Mouse (Mus musculus): ENCODE data around the gene Sema3f. TPM values are rescaled to one million over a fixed set of nuclear protein-coding genes. Genes with fewer than 3 reads are reported as not detected.

Gene Sema3f
- polyA plus RNA-seq, 1 experiment from 2014 or later: 16.4 TPM

DNA sequence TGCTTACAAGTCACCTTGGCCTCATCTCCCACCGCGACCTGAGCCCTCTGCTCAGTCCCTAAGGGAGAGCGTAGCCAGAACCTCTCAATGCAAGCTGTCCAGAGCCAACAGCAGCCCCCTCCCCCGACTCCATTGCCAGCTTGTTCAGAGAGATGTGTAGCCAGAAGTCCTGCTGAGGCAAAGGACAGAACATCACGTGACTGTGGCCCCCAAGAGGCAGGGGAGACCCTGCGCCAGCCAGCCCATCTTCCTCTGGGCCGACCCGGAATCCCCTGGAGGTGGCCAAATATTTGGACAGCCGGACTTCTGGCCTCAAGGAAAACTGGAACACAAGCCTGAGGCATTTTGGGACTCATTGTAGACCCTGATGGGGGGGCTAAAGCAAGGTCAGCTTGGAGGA is 46.8 kb downstream of the Sema3f start:
- Histone ChIP-seq H3K9me3 (no peaks in the 10 kb centered on the region), H3K27ac (peak overlapping the region; percentile 50), H3K4me1 (replicated peaks) (peaks cover 69% of the 10 kb centered on the region), H3K27me3 (ENCODE audit: insufficient read depth, poor library complexity, severe bottlenecking) (peaks cover 32% of the 10 kb centered on the region), H3K36me3 (no peaks in the 10 kb centered on the region), H3K4me3 (no peak overlapping the region)
- peak; percentile 35 for DNase-seq (ENCODE audit: low spot score)
- 42% methylated on average over 9 of the region's 9 CpGs for WGBS

DNA sequence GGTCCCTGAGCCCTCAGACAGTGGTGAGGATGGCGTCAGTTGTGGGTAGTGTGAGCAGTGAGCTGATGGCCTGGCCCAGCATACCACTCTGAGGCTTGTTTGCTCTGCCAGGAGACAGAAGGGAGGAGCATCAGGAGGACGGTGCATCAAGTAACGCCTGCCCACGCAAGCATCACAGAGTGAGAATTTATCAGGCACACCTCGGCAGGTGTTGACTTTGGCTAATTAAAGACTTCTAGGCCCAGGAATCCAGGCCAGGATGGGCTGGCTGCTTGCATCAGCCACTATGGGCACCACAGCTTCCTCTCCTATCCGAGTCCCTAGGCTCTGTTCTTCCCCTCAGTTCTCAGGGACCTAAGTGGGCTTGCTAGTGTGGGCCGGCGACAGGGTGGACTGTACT is 47.9 kb downstream of the Sema3f start:
- no peaks in the 10 kb centered on the region for H3K36me3 ChIP-seq
- WGBS: 88% methylated on average over 8 of the region's 8 CpGs
- no peak overlapping the region for H3K4me3 ChIP-seq
- H3K4me1 ChIP-seq (replicated peaks): peaks cover 67% of the 10 kb centered on the region
- H3K27ac ChIP-seq: peak overlapping the region; percentile 50; the same call in 1 of the 2 replicates
- H3K27me3 ChIP-seq (ENCODE audit: insufficient read depth, poor library complexity, severe bottlenecking): peaks cover 23% of the 10 kb centered on the region
- no peak for DNase-seq (ENCODE audit: low spot score)
- no peaks in the 10 kb centered on the region for H3K9me3 ChIP-seq

DNA sequence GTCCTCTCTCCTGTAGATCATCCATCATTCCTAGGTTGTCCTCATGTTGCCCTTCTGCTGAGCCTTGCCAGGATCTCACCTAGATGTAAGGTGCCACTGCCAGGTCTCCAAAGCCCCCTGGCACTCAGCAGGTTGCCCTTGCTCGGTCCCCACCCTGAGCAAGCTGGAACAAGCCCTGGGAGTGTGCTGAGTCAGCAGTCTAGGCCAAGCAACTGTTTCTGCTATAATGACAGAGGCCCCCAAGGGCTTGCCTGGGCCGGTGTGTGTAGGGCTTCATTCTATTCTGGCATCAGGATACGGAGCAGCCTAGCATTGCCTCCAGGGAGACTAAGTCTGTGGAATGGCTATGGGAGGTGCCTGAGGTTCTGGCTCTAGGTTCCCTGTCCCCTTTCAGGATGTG is 49.5 kb downstream of the Sema3f start:
- Histone ChIP-seq H3K36me3 (no peaks in the 10 kb centered on the region), H3K4me3 (no peak overlapping the region), H3K4me1 (replicated peaks) (peaks cover 57% of the 10 kb centered on the region), H3K27me3 (ENCODE audit: insufficient read depth, poor library complexity, severe bottlenecking) (peaks cover 11% of the 10 kb centered on the region), H3K9me3 (no peaks in the 10 kb centered on the region), H3K27ac (no peak overlapping the region; the same call in 1 of the 2 replicates)
- 77% methylated on average over 3 of the region's 3 CpGs for WGBS
- no peak for DNase-seq (ENCODE audit: low spot score)

DNA sequence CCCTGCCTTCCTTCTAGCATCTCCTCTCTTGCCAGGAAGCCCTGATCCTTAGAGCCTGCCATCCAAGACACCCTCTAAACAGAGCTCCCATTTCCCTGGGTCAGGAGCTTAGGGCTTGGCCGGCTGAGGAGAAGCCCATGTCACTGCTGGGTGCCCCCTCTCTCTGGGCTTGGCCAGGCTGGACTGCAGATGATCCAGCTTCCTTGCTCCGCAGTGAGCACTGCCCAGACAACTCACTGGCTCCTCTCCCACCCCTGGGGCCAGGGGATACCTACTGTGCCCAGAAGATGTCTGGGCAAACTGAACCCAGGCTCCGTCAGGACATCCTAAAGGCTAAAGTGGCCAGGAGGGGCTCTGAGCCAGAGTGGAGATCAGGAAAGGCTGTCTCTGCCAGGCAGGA is 50.3 kb downstream of the Sema3f start:
- DNase-seq (ENCODE audit: low spot score): no peak
- Histone ChIP-seq H3K4me3 (no peak overlapping the region), H3K9me3 (no peaks in the 10 kb centered on the region), H3K4me1 (replicated peaks) (peaks cover 59% of the 10 kb centered on the region), H3K27me3 (ENCODE audit: insufficient read depth, poor library complexity, severe bottlenecking) (peaks cover 3% of the 10 kb centered on the region), H3K36me3 (no peaks in the 10 kb centered on the region), H3K27ac (peak overlapping the region; percentile 42; the same call in 1 of the 2 replicates)
- 82% methylated on average over 3 of the region's 3 CpGs for WGBS

DNA sequence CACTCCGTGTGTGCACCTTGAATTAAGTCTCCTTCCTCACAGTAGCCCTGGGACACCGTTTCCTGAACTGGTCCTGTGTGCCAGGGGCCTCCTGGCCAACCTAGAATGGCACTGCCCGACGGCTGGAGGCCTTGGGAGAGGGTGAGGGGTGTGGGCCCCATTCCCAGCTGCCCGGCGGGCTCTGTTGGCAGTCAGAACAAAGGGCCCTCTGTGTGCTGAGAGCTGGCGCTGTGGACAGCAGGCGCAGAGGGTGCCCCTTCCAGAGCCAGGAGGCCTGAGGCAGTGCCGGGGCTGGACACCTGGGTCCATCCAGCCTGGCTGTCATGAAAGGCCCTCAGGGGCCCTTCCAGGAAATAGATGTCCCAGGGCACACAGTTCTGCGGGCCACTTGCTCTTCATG is 50.7 kb downstream of the Sema3f start:
- no peak for DNase-seq (ENCODE audit: low spot score)

DNA sequence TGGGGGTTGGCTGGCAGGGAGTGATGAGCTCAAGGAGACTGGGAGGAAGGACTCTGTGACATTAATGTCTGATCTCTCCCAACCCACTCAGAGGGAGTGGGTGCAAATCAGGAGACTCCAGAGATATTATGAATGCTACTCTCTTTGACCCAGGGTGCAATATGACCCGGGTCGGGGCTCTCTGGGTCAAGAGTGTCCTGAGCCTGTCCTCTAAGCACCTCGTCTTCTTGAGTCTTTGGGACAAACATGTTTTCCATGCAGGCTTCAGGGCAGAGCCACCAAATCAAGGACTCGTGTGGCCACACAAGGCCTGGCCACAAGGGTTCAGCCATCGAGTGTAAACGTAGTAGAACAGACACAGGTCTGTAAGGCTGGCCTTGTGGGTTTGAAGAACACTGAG is 52.2 kb downstream of the Sema3f start:
- WGBS: 87% methylated on average over 6 of the region's 6 CpGs
- H3K36me3 ChIP-seq: no peaks in the 10 kb centered on the region
- DNase-seq (ENCODE audit: low spot score): no peak
- peaks cover 48% of the 10 kb centered on the region for H3K4me1 ChIP-seq (replicated peaks)
- no peak overlapping the region for H3K4me3 ChIP-seq
- peak overlapping the region; percentile 26; the same call in 1 of the 2 replicates for H3K27ac ChIP-seq
- H3K27me3 ChIP-seq (ENCODE audit: insufficient read depth, poor library complexity, severe bottlenecking): no peaks in the 10 kb centered on the region
- no peaks in the 10 kb centered on the region for H3K9me3 ChIP-seq

More for the DNA sequence above, 50.7 kb downstream of the Sema3f start:
- peaks cover 59% of the 10 kb centered on the region for H3K4me1 ChIP-seq (replicated peaks)
- H3K27me3 ChIP-seq (ENCODE audit: insufficient read depth, poor library complexity, severe bottlenecking): no peaks in the 10 kb centered on the region
- no peak overlapping the region for H3K4me3 ChIP-seq
- no peaks in the 10 kb centered on the region for H3K36me3 ChIP-seq
- 88% methylated on average over 10 of the region's 10 CpGs for WGBS
- no peaks in the 10 kb centered on the region for H3K9me3 ChIP-seq
- peak overlapping the region; percentile 42; the same call in 1 of the 2 replicates for H3K27ac ChIP-seq

DNA sequence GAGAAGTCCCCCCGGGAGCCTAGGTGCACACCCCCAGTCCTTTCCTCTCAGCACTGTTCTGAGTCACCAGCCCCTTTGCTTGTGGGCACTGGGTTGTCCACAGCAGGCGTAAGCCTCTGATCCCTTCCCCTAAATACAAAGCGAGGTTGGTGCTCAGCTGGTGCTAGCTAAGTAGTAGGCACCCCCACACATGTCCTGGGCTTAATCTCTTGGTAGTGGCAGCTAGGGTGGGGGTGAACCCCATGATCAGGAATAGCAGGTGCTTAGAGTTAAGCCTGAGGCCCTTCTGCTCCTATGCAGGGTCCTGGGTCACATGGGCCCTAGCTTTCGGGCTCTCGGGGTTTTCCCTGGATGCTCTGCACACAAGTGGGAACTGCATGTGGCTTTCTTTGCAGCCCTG is 53.1 kb downstream of the Sema3f start:
- 88% methylated on average over 5 of the region's 5 CpGs for WGBS
- H3K9me3 ChIP-seq: no peaks in the 10 kb centered on the region
- H3K27ac ChIP-seq: no peak overlapping the region

DNA sequence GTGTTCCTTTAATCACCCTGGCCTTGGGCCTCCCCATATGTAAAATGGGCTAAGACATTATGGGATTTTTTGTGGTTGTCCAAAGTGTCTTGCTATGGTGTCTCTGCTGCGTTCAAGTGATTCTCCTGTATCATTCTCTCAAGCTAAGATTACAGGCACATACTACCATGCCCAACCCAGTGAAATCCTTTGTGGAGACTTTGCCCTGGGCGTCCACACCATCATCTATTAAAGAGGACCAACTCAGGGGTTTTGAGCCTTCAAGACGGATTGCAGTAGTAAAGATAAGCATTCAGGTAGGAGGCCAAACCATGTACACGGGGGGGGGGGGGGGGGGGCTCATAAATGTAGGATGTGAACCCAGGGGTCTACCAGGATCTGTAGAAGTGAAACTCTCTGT is 55.7 kb downstream of the Sema3f start:
- Histone ChIP-seq H3K4me1 (replicated peaks) (peaks cover 47% of the 10 kb centered on the region), H3K27ac (no peak overlapping the region), H3K4me3 (no peak overlapping the region), H3K36me3 (no peaks in the 10 kb centered on the region), H3K27me3 (ENCODE audit: insufficient read depth, poor library complexity, severe bottlenecking) (0 out of 2 replicates have a peak, but pooled peaks cover 4% of the 10 kb centered on the region), H3K9me3 (no peaks in the 10 kb centered on the region)
- WGBS: 89% methylated on average over 4 of the region's 4 CpGs
- no peak for DNase-seq (ENCODE audit: low spot score)

More for the DNA sequence above, 53.1 kb downstream of the Sema3f start:
- H3K4me1 ChIP-seq (replicated peaks): peaks cover 39% of the 10 kb centered on the region
- no peaks in the 10 kb centered on the region for H3K36me3 ChIP-seq
- H3K27me3 ChIP-seq (ENCODE audit: insufficient read depth, poor library complexity, severe bottlenecking): no peaks in the 10 kb centered on the region
- DNase-seq (ENCODE audit: low spot score): no peak
- no peak overlapping the region for H3K4me3 ChIP-seq

DNA sequence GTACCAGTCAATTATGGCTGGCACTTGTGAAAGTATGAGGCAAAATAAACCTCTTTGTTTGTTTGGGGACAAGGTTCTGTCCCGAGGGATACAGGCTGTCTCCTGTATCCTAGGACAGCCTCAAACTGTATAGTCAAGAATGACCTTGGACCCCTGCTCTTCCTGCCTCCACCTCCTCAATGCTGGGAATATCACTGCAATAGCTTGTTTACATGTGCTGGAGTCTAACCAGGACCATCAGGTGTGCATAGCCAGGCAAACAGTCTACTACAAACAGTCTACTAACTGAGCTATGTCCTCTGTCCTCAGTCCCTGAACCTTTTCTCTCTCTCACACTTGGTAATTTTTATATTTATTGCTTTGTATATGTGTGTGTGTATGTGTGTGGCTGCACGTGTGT is 56.8 kb downstream of the Sema3f start:
- H3K4me3 ChIP-seq: no peak overlapping the region
- no peaks in the 10 kb centered on the region for H3K9me3 ChIP-seq
- 85% methylated on average over 2 of the region's 2 CpGs for WGBS
- H3K27me3 ChIP-seq (ENCODE audit: insufficient read depth, poor library complexity, severe bottlenecking): 0 out of 2 replicates have a peak, but pooled peaks cover 4% of the 10 kb centered on the region
- no peak overlapping the region for H3K27ac ChIP-seq
- peaks cover 45% of the 10 kb centered on the region for H3K4me1 ChIP-seq (replicated peaks)
- no peaks in the 10 kb centered on the region for H3K36me3 ChIP-seq
- DNase-seq (ENCODE audit: low spot score): no peak

DNA sequence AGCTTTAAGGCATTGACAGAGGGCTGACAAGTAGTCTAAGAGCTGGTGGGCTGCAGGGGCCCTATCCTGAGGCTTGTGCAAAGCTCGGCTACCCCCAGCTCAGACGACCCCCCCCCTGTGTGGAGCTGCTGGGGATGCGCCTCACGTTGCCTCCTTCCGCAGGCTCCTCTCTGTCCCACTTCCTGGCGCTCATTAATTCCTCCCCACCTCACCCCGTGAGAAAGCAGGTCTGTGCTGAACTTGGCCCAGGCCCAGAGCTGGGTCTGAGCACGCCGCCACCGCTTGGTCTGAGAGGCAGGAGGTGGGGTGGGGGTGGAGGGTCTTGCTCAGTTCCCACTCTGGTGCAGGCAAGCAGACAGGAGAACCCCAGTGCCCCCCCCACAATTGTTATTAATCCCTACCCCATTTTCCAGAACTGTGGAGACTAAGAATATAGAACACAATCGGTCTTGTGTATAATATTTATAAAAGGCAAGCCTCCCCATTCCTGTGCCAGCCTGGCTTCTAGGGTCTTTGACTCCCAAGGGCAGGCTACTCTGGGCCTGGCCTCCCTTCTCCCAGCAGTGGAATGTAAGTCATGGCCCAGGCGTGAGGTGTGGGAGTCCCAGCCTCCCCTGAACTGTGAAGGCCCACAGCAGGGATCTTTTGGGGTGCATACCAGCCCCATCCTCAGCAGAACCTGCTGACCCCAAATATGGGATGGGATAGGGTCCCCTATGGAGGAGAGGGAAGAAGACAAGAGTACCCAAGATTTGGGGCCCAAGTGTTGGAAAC is 59.4 kb downstream of the Sema3f start:
- Histone ChIP-seq H3K4me1 (replicated peaks) (peaks cover 30% of the 10 kb centered on the region), H3K27me3 (ENCODE audit: insufficient read depth, poor library complexity, severe bottlenecking) (0 out of 2 replicates have a peak, but pooled peaks cover 4% of the 10 kb centered on the region), H3K9me3 (no peaks in the 10 kb centered on the region), H3K27ac (peak overlapping the region; percentile 62), H3K36me3 (no peaks in the 10 kb centered on the region), H3K4me3 (no peak overlapping the region)
- WGBS: 56% methylated on average over 12 of the region's 12 CpGs
- DNase-seq (ENCODE audit: low spot score): no peak

DNA sequence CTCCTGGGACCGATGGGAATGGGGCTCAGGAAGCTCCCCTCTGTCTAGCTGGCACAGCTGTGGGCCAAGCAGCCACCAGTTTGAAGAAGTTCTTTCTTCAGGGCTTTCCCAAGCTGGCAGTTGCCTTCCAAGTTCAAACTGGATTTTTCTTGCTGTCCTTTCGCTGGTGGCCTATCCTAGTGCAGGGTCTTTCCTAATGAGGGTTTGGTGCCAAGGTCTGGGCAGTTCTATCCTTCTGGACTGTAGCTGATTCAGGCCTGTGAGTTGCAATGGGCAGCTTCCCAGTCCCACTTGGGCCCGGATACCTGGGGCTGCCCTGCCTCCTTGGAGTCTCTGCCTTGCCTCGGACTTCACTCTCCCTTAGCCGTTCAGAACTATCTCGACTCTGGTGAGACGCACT is 60.0 kb downstream of the Sema3f start:
- H3K27me3 ChIP-seq (ENCODE audit: insufficient read depth, poor library complexity, severe bottlenecking): 0 out of 2 replicates have a peak, but pooled peaks cover 4% of the 10 kb centered on the region
- H3K9me3 ChIP-seq: no peaks in the 10 kb centered on the region
- no peak for DNase-seq (ENCODE audit: low spot score)
- no peak overlapping the region for H3K4me3 ChIP-seq
- no peaks in the 10 kb centered on the region for H3K36me3 ChIP-seq
- peaks cover 27% of the 10 kb centered on the region for H3K4me1 ChIP-seq (replicated peaks)
- 77% methylated on average over 7 of the region's 7 CpGs for WGBS
- H3K27ac ChIP-seq: 0 out of 2 replicates have a peak overlapping the region, but pooled peaks have one; percentile 53

DNA sequence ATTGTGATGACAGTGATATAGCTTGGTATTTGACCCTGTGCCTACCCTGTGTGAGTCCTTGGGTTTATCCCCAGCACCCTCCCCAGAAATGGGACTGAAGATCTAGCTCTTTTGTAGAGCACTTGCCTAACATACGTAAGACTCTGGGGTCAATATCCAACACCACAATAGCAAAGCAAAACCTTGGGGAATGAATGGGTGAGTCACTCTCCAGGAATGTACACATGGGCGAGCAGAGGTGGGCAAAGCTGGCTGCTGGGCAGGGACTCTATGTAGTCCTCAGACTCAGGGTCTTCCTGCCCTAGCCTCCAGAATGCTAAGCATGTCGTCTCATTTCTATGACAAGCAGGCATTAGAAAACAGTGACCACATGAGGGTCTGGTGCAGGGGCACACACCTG is 61.5 kb downstream of the Sema3f start:
- 0 out of 2 replicates have a peak, but pooled peaks cover 4% of the 10 kb centered on the region for H3K27me3 ChIP-seq (ENCODE audit: insufficient read depth, poor library complexity, severe bottlenecking)
- H3K27ac ChIP-seq: no peak overlapping the region
- H3K36me3 ChIP-seq: no peaks in the 10 kb centered on the region
- no peaks in the 10 kb centered on the region for H3K9me3 ChIP-seq
- WGBS: 85% methylated on average over 3 of the region's 3 CpGs
- H3K4me1 ChIP-seq (replicated peaks): peaks cover 37% of the 10 kb centered on the region
- no peak for DNase-seq (ENCODE audit: low spot score)
- no peak overlapping the region for H3K4me3 ChIP-seq

DNA sequence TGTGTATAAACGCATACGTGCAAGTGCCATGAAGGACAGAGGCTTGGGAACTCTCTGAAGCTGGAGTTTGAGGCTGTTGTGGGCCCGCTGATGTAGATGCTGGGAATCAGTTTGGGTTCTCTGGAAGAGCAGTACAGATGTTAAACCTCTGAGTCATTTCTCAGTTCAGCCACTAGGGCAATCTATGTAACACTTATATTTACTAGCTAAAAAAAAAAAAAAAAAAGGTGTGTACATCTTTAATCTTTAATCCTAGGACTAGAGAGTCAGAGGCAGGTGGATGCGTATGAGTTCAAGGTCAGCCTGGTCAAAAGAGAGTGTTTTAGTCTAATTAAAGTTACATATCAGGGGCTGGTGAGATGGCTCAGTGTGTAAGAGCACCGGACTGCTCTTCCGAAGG is 63.3 kb downstream of the Sema3f start:
- DNase-seq (ENCODE audit: low spot score): no peak

More for the DNA sequence above, 63.3 kb downstream of the Sema3f start:
- H3K9me3 ChIP-seq: no peaks in the 10 kb centered on the region
- peaks cover 41% of the 10 kb centered on the region for H3K4me1 ChIP-seq (replicated peaks)
- WGBS: 83% methylated on average over 6 of the region's 6 CpGs
- H3K4me3 ChIP-seq: no peak overlapping the region
- no peaks in the 10 kb centered on the region for H3K36me3 ChIP-seq
- H3K27me3 ChIP-seq (ENCODE audit: insufficient read depth, poor library complexity, severe bottlenecking): 0 out of 2 replicates have a peak, but pooled peaks cover 4% of the 10 kb centered on the region
- H3K27ac ChIP-seq: no peak overlapping the region
